Mouse (Mus musculus) embryo, embryonic 11 days (tissue): ENCODE data around the gene Bcar3.
"Not testable (repeated sequence)": the region's sequence is repeated elsewhere in the genome, so short reads cannot be mapped to it uniquely, and the experiment has no call there.

Experiments
- DNase-seq: peaks from one replicate; pipeline ENCODE4 v3.0.0-alpha.2; 2015

The Bcar3 gene

GRCm38 (mm10) chr3:122293954-122294850 is at the start of gene Bcar3:
Bcar3 (plus strand) TSS chr3:122294136.
- peak; percentile 99 for DNase-seq

- no peak for DNase-seq
Observed at GRCm38 (mm10) chr3:122244759-122245158, 49.2 kb upstream of the Bcar3 start.

GRCm38 (mm10) chr3:122245215-122245877 is 48.6 kb upstream of the Bcar3 start, which contains the start of gene Gclm:
Gclm (plus strand) TSS chr3:122245557.
- peak; percentile 97 for DNase-seq

- DNase-seq: peak; percentile 78
Observed at GRCm38 (mm10) chr3:122245878-122246332, 48.0 kb upstream of the Bcar3 start.

GRCm38 (mm10) chr3:122246406-122246805 is 47.5 kb upstream of the Bcar3 start:
- DNase-seq: no peak

- no peak for DNase-seq
Observed at GRCm38 (mm10) chr3:122246986-122247767, 46.8 kb upstream of the Bcar3 start.

GRCm38 (mm10) chr3:122247768-122248100 is 46.2 kb upstream of the Bcar3 start:
- DNase-seq: no peak

- DNase-seq: no peak
Observed at GRCm38 (mm10) chr3:122252466-122253253, 41.3 kb upstream of the Bcar3 start.

- not testable (repeated sequence) for DNase-seq
Observed at GRCm38 (mm10) chr3:122254050-122254449, 39.9 kb upstream of the Bcar3 start.

GRCm38 (mm10) chr3:122269986-122270385 is 23.9 kb upstream of the Bcar3 start:
- no peak for DNase-seq

GRCm38 (mm10) chr3:122272565-122272964 is 21.4 kb upstream of the Bcar3 start:
- DNase-seq: not testable (repeated sequence)

GRCm38 (mm10) chr3:122273407-122274240 is 20.3 kb upstream of the Bcar3 start:
- DNase-seq: peak; percentile 26

- DNase-seq: peak; percentile 98
Observed at GRCm38 (mm10) chr3:122274241-122275024, 19.5 kb upstream of the Bcar3 start, which contains the start of gene Dnttip2. Dnttip2 (plus strand) TSS chr3:122274388.

- DNase-seq: no peak
Observed at GRCm38 (mm10) chr3:122275111-122275510, 18.8 kb upstream of the Bcar3 start.

- no peak for DNase-seq
Observed at GRCm38 (mm10) chr3:122287195-122287594, 6.7 kb upstream of the Bcar3 start.

GRCm38 (mm10) chr3:122288613-122289195 is 5.2 kb upstream of the Bcar3 start:
- DNase-seq: no peak

GRCm38 (mm10) chr3:122289344-122289743 is 4.6 kb upstream of the Bcar3 start:
- not testable (repeated sequence) for DNase-seq

- no peak for DNase-seq
Observed at GRCm38 (mm10) chr3:122290696-122291095, 3.2 kb upstream of the Bcar3 start.

- no peak for DNase-seq
Observed at GRCm38 (mm10) chr3:122291828-122292227, 2.1 kb upstream of the Bcar3 start.
